Mouse (Mus musculus): ENCODE measurements around the gene Uqcrc1. TPM values are rescaled to one million over a fixed set of nuclear protein-coding genes. Genes with fewer than 3 reads are reported as not detected.

Uqcrc1 gene
- 353 and 359 TPM in 2 replicates for polyA plus RNA-seq (2016; fragmentation: Nextera tagmentation; extraction: Ambion mirVana)

DNA sequence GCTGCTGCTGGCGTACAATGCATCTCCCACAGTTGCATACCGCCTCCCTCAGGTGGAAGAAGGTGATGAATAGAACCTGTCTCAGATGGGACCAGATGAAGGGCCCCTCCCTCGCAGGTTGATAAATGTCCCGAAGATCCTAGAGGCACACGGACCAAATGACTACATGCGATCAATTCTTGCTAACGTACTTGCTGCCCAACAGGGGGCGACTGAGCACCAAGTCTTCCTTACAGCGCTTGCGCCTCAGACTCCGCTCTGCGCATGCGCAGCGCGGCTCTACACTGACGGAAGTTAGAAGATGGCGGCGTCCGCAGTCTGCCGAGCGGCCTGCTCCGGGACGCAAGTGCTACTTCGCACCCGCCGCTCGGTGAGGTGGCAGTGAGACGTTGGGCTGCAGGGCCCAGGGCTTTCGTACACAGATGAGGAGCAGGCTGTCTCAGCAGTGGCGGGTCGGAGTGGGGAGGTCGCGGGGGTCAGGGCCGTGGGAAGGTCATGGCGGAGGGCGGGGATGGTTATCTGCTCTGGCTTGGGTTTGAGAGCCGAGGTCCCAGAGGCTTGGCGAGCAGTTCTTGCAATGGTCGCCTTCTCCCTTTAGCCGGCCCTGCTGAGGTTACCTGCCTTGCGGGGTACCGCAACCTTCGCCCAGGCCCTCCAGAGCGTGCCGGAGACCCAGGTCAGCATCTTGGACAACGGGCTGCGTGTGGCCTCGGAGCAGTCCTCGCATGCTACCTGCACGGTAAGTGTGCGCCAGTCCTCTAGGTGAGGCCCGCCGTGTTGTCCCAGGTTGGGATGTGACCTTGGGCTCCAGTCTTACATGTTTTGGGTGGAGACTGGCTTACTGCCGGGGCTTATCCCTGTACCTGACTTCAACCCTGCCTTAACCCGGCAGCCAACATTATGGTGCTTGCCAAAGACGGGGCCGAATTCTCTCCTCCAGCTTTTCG is at the start of gene Uqcrc1:
Uqcrc1 (plus strand) TSS at position 216 of the 947 bp plus-strand sequence.
- 2% methylated on average over 58 of the region's 58 CpGs for WGBS
- Histone ChIP-seq H3K36me3 (replicated peaks) (peaks cover 34% of the 10 kb centered on the region), H3K4me3 (replicated peaks) (peak within 1 kb of the TSS; percentile 97), H3K27me3 (no peaks in the 10 kb centered on the region), H3K9me3 (no peaks in the 10 kb centered on the region), H3K9ac (peak within 1 kb of the TSS; percentile 92), H3K4me1 (peaks cover 8% of the 10 kb centered on the region), H3K4me2 (peak within 1 kb of the TSS; percentile 89), H3K27ac (0 out of 2 replicates have a peak within 1 kb of the TSS, but pooled peaks have one; percentile 25)
- ATAC-seq (ENCODE audit: low FRiP score): peak; percentile 89

- H3K27me3 ChIP-seq: no peaks in the 10 kb centered on the region
- H3K36me3 ChIP-seq (replicated peaks): no peaks in the 10 kb centered on the region
- no peak overlapping the region for H3K4me3 ChIP-seq (replicated peaks)
- H3K4me1 ChIP-seq: peaks cover 4% of the 10 kb centered on the region; the same call in 1 of the 2 replicates
- no peak overlapping the region for H3K4me2 ChIP-seq
- no peak overlapping the region for H3K9ac ChIP-seq
- ATAC-seq (ENCODE audit: low FRiP score): no peak
- no peak overlapping the region for H3K27ac ChIP-seq
- H3K9me3 ChIP-seq: no peaks in the 10 kb centered on the region
- 77% methylated on average over 6 of the region's 6 CpGs for WGBS
Observed at GRCm38 (mm10) chr9:108912308-108912707, 24.1 kb upstream of the Uqcrc1 start.

- Histone ChIP-seq H3K36me3 (replicated peaks) (no peaks in the 10 kb centered on the region), H3K9ac (no peak overlapping the region), H3K4me2 (no peak overlapping the region), H3K9me3 (no peaks in the 10 kb centered on the region), H3K27ac (no peak overlapping the region), H3K4me1 (peaks cover 4% of the 10 kb centered on the region; the same call in 1 of the 2 replicates), H3K27me3 (no peaks in the 10 kb centered on the region), H3K4me3 (replicated peaks) (no peak overlapping the region)
- no peak for ATAC-seq (ENCODE audit: low FRiP score)
- 83% methylated on average over 7 of the region's 7 CpGs for WGBS
Observed at GRCm38 (mm10) chr9:108913161-108913560, 23.3 kb upstream of the Uqcrc1 start.

- peaks cover 4% of the 10 kb centered on the region; the same call in 1 of the 2 replicates for H3K4me1 ChIP-seq
- no peaks in the 10 kb centered on the region for H3K27me3 ChIP-seq
- H3K9ac ChIP-seq: no peak overlapping the region
- no peak for ATAC-seq (ENCODE audit: low FRiP score)
- WGBS: 82% methylated on average over 10 of the region's 10 CpGs
- H3K9me3 ChIP-seq: no peaks in the 10 kb centered on the region
- H3K36me3 ChIP-seq (replicated peaks): no peaks in the 10 kb centered on the region
- no peak overlapping the region for H3K4me2 ChIP-seq
- H3K27ac ChIP-seq: no peak overlapping the region
- no peak overlapping the region for H3K4me3 ChIP-seq (replicated peaks)
Observed at GRCm38 (mm10) chr9:108913621-108914020, 22.8 kb upstream of the Uqcrc1 start.

GRCm38 (mm10) chr9:108914491-108914890 is 21.9 kb upstream of the Uqcrc1 start, which contains the start of gene Tmem89:
Gene Tmem89 (plus strand): TSS chr9:108914619.
- Histone ChIP-seq H3K4me3 (replicated peaks) (no peak within 1 kb of the TSS), H3K4me1 (peaks cover 4% of the 10 kb centered on the region; the same call in 1 of the 2 replicates), H3K9ac (no peak within 1 kb of the TSS), H3K36me3 (replicated peaks) (no peaks in the 10 kb centered on the region), H3K9me3 (no peaks in the 10 kb centered on the region), H3K27me3 (no peaks in the 10 kb centered on the region), H3K4me2 (no peak within 1 kb of the TSS), H3K27ac (no peak within 1 kb of the TSS)
- no peak for ATAC-seq (ENCODE audit: low FRiP score)
- WGBS: 81% methylated on average over 6 of the region's 6 CpGs

DNA sequence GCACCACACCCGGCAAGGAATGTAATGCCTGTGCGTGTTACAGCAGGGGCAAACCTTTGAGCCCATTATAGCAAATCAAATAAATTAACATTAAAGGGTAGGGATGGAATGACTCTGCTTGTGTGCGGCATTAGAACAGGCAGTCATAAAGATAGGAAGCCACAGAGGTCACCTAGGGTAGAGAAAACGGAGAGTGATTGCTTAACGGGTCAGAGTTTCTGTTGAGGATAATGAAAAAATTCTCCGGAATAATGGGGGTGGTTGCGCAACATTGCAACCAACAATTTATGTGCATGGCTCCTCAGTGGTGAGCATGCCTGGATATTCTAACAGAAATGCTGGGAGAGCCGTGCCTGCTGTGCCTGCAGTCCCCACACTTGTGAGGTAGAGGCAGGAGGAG is 10.5 kb upstream of the Uqcrc1 start:
- no peaks in the 10 kb centered on the region for H3K27me3 ChIP-seq

DNA sequence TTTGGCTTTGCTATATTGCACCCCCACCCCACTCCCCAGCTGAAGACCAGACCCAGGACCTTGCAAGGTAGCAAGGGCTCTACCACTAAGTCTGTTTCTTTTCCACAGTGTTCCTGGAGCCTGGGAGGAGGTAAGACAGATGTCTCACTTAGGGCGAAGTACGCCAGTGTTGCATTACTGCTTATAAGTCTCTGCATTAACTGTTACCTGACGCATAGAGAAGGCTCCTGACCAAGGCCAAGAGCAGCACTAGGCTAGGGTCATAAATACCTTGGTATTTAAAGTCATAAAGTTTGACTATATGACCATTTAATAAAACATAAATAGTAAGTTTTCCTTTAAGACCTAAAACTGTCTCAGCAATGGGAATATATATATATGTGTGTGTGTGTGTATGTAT is 8.0 kb upstream of the Uqcrc1 start:
- H3K36me3 ChIP-seq (replicated peaks): no peaks in the 10 kb centered on the region
- ATAC-seq (ENCODE audit: low FRiP score): no peak
- no peak overlapping the region for H3K9ac ChIP-seq
- H3K9me3 ChIP-seq: no peaks in the 10 kb centered on the region
- WGBS: 85% methylated on average over 3 of the region's 3 CpGs
- no peaks in the 10 kb centered on the region for H3K27me3 ChIP-seq
- H3K4me1 ChIP-seq: no peaks in the 10 kb centered on the region
- H3K27ac ChIP-seq: no peak overlapping the region
- H3K4me3 ChIP-seq (replicated peaks): no peak overlapping the region
- no peak overlapping the region for H3K4me2 ChIP-seq

More for the DNA sequence above, 10.5 kb upstream of the Uqcrc1 start:
- H3K27ac ChIP-seq: no peak overlapping the region
- no peaks in the 10 kb centered on the region for H3K4me1 ChIP-seq
- 84% methylated on average over 8 of the region's 8 CpGs for WGBS
- no peaks in the 10 kb centered on the region for H3K36me3 ChIP-seq (replicated peaks)
- H3K9me3 ChIP-seq: no peaks in the 10 kb centered on the region
- H3K4me3 ChIP-seq (replicated peaks): no peak overlapping the region
- ATAC-seq (ENCODE audit: low FRiP score): no peak
- no peak overlapping the region for H3K9ac ChIP-seq
- H3K4me2 ChIP-seq: no peak overlapping the region

GRCm38 (mm10) chr9:108935991-108936390 is 442 bp upstream of the Uqcrc1 start:
- ATAC-seq (ENCODE audit: low FRiP score): peak; percentile 27; the same call in 1 of the 2 replicates
- Histone ChIP-seq H3K4me2 (peak overlapping the region; percentile 89), H3K9ac (no peak overlapping the region), H3K27me3 (no peaks in the 10 kb centered on the region), H3K27ac (no peak overlapping the region), H3K36me3 (replicated peaks) (peaks cover 27% of the 10 kb centered on the region), H3K4me1 (peaks cover 8% of the 10 kb centered on the region), H3K4me3 (replicated peaks) (peak overlapping the region; percentile 97; the same call in 1 of the 2 replicates), H3K9me3 (no peaks in the 10 kb centered on the region)
- 23% methylated on average over 3 of the region's 3 CpGs for WGBS

DNA sequence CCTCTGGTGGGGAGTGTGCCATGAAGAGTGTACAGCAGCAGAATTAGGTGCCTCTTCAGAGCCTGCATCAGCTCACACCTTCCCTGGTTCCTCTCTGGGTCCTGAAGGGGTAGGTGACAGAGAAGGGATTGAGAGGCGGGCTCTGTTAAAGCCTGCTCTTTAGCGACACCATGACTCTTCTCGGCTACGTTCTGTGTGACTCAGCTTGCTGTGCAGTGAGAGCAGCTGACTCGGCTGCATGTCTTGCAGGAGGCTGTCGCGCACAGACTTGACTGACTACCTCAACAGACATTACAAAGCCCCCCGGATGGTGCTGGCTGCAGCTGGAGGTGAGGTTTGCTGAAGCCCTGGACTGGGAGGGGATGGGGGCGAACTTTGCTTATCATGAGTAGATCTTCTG is 8.7 kb downstream of the Uqcrc1 start:
- Histone ChIP-seq H3K36me3 (replicated peaks) (peaks cover 94% of the 10 kb centered on the region), H3K4me3 (replicated peaks) (no peak overlapping the region), H3K9ac (no peak overlapping the region), H3K9me3 (no peaks in the 10 kb centered on the region), H3K27me3 (no peaks in the 10 kb centered on the region), H3K27ac (no peak overlapping the region), H3K4me2 (no peak overlapping the region), H3K4me1 (no peaks in the 10 kb centered on the region)
- 84% methylated on average over 9 of the region's 9 CpGs for WGBS
- ATAC-seq (ENCODE audit: low FRiP score): no peak

GRCm38 (mm10) chr9:108945608-108946007 is 9.2 kb downstream of the Uqcrc1 start:
- H3K4me1 ChIP-seq: no peaks in the 10 kb centered on the region
- H3K9ac ChIP-seq: no peak overlapping the region
- no peak overlapping the region for H3K4me3 ChIP-seq (replicated peaks)
- no peak overlapping the region for H3K4me2 ChIP-seq
- peaks cover 95% of the 10 kb centered on the region for H3K36me3 ChIP-seq (replicated peaks)
- H3K27ac ChIP-seq: no peak overlapping the region
- H3K27me3 ChIP-seq: no peaks in the 10 kb centered on the region
- H3K9me3 ChIP-seq: no peaks in the 10 kb centered on the region
- ATAC-seq (ENCODE audit: low FRiP score): no peak
- 91% methylated on average over 5 of the region's 5 CpGs for WGBS

GRCm38 (mm10) chr9:108949231-108949966 is 13.0 kb downstream of the Uqcrc1 start:
- H3K9me3 ChIP-seq: no peaks in the 10 kb centered on the region
- H3K27ac ChIP-seq: peak overlapping the region; percentile 0; the same call in 1 of the 2 replicates
- 86% methylated on average over 13 of the region's 13 CpGs for WGBS
- H3K4me3 ChIP-seq (replicated peaks): no peak overlapping the region
- ATAC-seq (ENCODE audit: low FRiP score): no peak
- H3K9ac ChIP-seq: no peak overlapping the region
- peaks cover 26% of the 10 kb centered on the region for H3K27me3 ChIP-seq
- no peaks in the 10 kb centered on the region; the same call in 1 of the 2 replicates for H3K4me1 ChIP-seq
- H3K4me2 ChIP-seq: no peak overlapping the region
- peaks cover 65% of the 10 kb centered on the region for H3K36me3 ChIP-seq (replicated peaks)

Measured in forebrain, embryonic 12.5 days (tissue).